Mouse (Mus musculus): Measurements from ENCODE around the gene Nae1. TPM values are rescaled to one million over a fixed set of nuclear protein-coding genes. Genes with fewer than 3 reads are reported as not detected.

Nae1 gene
- polyA plus RNA-seq, 1 experiment from 2014 or later: 111 TPM

DNA sequence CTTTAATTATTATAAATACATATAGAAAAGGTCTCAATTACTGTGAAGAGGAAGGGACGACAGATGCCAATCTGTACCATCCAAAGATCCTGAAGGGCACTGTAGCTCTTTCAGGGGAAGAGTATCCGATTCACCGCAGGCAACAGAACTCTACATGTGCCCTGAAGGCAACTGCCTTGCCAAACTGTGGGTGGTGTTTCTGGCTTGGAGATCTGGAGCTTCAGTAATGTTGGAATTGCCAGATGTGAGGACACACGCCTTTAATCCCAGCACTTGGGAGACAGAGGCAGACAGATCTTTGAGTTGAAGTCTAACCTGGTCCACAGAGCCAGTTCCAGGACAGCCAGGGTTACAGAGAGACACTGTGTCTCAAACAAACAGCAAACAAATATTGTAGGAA is 4.5 kb upstream of the Nae1 start:
- H3K27me3 ChIP-seq (ENCODE audit: control insufficient read depth, insufficient read depth, low read length): peaks cover 33% of the 10 kb centered on the region

DNA sequence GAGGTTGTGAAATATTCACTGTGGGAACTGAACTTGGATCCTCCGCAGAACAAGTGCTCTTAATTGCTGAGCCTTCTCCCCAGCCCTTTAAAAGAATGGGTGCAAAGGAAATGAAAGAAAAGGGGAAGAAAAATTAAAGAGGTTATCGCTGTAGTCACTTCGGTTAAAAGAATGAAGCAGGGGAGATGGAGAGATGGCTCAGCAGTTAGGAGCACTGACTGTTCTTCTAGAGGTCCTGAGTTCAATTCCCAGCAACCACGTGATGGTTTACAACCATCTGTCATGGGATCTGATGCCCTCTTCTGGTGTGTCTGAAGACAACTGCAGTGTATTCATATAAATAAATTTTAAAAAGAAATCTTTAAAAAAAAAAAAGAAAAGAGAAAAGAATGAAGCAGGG is 1.6 kb upstream of the Nae1 start:
- Histone ChIP-seq H3K27me3 (ENCODE audit: control insufficient read depth, insufficient read depth, low read length) (peaks cover 19% of the 10 kb centered on the region), H3K4me3 (ENCODE audit: low read depth, low read length) (no peak overlapping the region), H3K9ac (replicated peaks; ENCODE audit: low read depth, low read length) (no peak overlapping the region), H3K36me3 (ENCODE audit: control insufficient read depth, insufficient read depth, low read length) (no peaks in the 10 kb centered on the region; the same call in 1 of the 2 replicates), H3K27ac (ENCODE audit: low read length) (no peak overlapping the region), H3K4me2 (replicated peaks; ENCODE audit: low read depth, low read length) (peak overlapping the region; percentile 78; the same call in 1 of the 2 replicates), H3K9me3 (ENCODE audit: control insufficient read depth, low read depth, low read length) (no peaks in the 10 kb centered on the region), H3K4me1 (ENCODE audit: control insufficient read depth, insufficient read depth, low read length) (peaks cover 6% of the 10 kb centered on the region; the same call in 1 of the 2 replicates)
- WGBS: 82% methylated on average over 4 of the region's 4 CpGs
- ATAC-seq (ENCODE audit: insufficient number of reproducible peaks, insufficient read depth, low FRiP score, low read depth): no peak

More for the DNA sequence above, 4.5 kb upstream of the Nae1 start:
- Histone ChIP-seq H3K27ac (ENCODE audit: low read length) (no peak overlapping the region), H3K9me3 (ENCODE audit: control insufficient read depth, low read depth, low read length) (no peaks in the 10 kb centered on the region), H3K36me3 (ENCODE audit: control insufficient read depth, insufficient read depth, low read length) (no peaks in the 10 kb centered on the region), H3K4me1 (ENCODE audit: control insufficient read depth, insufficient read depth, low read length) (0 out of 2 replicates have a peak, but pooled peaks cover 4% of the 10 kb centered on the region), H3K4me3 (ENCODE audit: low read depth, low read length) (no peak overlapping the region), H3K4me2 (replicated peaks; ENCODE audit: low read depth, low read length) (no peak overlapping the region), H3K9ac (replicated peaks; ENCODE audit: low read depth, low read length) (no peak overlapping the region)
- ATAC-seq (ENCODE audit: insufficient number of reproducible peaks, insufficient read depth, low FRiP score, low read depth): no peak
- 87% methylated on average over 4 of the region's 4 CpGs for WGBS

DNA sequence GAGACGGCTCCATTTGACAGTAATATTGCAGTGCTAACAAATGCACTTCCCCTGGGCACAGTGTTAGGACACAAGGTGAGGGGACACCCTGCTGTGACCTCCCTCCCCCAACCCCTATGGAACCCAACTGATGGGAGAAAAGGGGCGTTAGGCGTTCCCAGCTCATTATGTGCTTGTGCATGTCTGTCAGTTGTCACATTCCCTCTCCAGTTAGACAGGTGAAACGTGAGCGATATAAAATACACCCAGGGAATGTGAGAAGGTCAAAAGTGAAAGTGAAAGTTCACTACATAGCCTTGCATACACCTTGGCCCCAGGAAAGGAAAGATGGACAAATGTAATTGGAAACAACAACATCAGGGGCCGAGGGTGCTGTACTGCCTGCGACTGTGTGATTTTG is 941 bp upstream of the Nae1 start:
- H3K27me3 ChIP-seq (ENCODE audit: control insufficient read depth, insufficient read depth, low read length): peaks cover 12% of the 10 kb centered on the region
- H3K4me2 ChIP-seq (replicated peaks; ENCODE audit: low read depth, low read length): peak overlapping the region; percentile 78
- no peak overlapping the region for H3K27ac ChIP-seq (ENCODE audit: low read length)
- H3K4me1 ChIP-seq (ENCODE audit: control insufficient read depth, insufficient read depth, low read length): peaks cover 5% of the 10 kb centered on the region; the same call in 1 of the 2 replicates
- no peak for ATAC-seq (ENCODE audit: insufficient number of reproducible peaks, insufficient read depth, low FRiP score, low read depth)
- H3K9me3 ChIP-seq (ENCODE audit: control insufficient read depth, low read depth, low read length): no peaks in the 10 kb centered on the region
- H3K36me3 ChIP-seq (ENCODE audit: control insufficient read depth, insufficient read depth, low read length): no peaks in the 10 kb centered on the region; the same call in 1 of the 2 replicates
- H3K9ac ChIP-seq (replicated peaks; ENCODE audit: low read depth, low read length): no peak overlapping the region
- peak overlapping the region; percentile 95; the same call in 1 of the 2 replicates for H3K4me3 ChIP-seq (ENCODE audit: low read depth, low read length)
- WGBS: 34% methylated on average over 7 of the region's 7 CpGs

DNA sequence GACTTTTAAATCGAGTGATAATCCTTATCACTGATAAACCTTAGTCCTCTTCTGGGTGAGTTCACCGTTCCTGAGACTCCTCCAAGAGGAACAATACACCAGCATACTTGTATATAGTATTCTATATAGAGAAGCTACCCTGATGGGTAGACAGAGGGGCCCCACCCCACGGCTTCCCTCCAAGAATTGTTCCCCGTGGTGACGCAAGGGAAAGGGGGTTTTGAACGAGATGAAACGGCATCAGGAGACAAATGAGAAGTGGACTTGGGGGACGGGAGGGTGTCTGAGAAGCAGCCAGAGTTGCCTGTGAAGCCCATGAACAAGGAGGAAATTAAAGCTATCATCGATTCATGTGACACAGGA is 323 bp upstream of the Nae1 start:
- no peak overlapping the region for H3K9ac ChIP-seq (replicated peaks; ENCODE audit: low read depth, low read length)
- peaks cover 5% of the 10 kb centered on the region; the same call in 1 of the 2 replicates for H3K4me1 ChIP-seq (ENCODE audit: control insufficient read depth, insufficient read depth, low read length)
- H3K4me2 ChIP-seq (replicated peaks; ENCODE audit: low read depth, low read length): peak overlapping the region; percentile 78
- H3K4me3 ChIP-seq (ENCODE audit: low read depth, low read length): peak overlapping the region; percentile 95
- peaks cover 6% of the 10 kb centered on the region for H3K27me3 ChIP-seq (ENCODE audit: control insufficient read depth, insufficient read depth, low read length)
- peaks cover 4% of the 10 kb centered on the region for H3K36me3 ChIP-seq (ENCODE audit: control insufficient read depth, insufficient read depth, low read length)
- no peak overlapping the region for H3K27ac ChIP-seq (ENCODE audit: low read length)
- no peaks in the 10 kb centered on the region for H3K9me3 ChIP-seq (ENCODE audit: control insufficient read depth, low read depth, low read length)
- ATAC-seq (ENCODE audit: insufficient number of reproducible peaks, insufficient read depth, low FRiP score, low read depth): peak; percentile 8; the same call in 1 of the 2 replicates
- WGBS: 14% methylated on average over 9 of the region's 9 CpGs

DNA sequence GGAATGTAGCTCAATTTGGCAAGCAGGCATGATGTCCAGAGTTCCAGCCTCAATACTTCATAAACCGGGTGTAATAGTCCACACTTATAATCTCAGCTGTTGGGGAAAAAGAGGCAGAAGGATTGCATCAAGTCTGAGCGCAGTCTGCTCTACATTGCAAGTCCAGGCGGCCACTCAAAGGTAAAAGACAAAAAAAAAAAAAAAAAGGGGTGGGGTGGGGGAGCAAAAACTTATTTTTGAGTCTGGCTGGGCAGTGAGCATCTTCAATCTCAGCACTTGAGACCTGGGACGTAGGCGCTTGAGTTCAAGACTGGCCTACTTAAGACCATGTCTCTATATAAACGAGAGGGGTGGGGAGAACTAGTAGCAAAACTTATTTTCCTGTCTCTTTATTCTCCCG is 886 bp downstream of the Nae1 start:
- H3K4me3 ChIP-seq (ENCODE audit: low read depth, low read length): peak overlapping the region; percentile 95
- ATAC-seq (ENCODE audit: insufficient number of reproducible peaks, insufficient read depth, low FRiP score, low read depth): no peak
- H3K27ac ChIP-seq (ENCODE audit: low read length): no peak overlapping the region; the same call in 1 of the 2 replicates
- peaks cover 8% of the 10 kb centered on the region for H3K36me3 ChIP-seq (ENCODE audit: control insufficient read depth, insufficient read depth, low read length)
- no peaks in the 10 kb centered on the region for H3K27me3 ChIP-seq (ENCODE audit: control insufficient read depth, insufficient read depth, low read length)
- peaks cover 5% of the 10 kb centered on the region; the same call in 1 of the 2 replicates for H3K4me1 ChIP-seq (ENCODE audit: control insufficient read depth, insufficient read depth, low read length)
- H3K4me2 ChIP-seq (replicated peaks; ENCODE audit: low read depth, low read length): peak overlapping the region; percentile 78
- H3K9me3 ChIP-seq (ENCODE audit: control insufficient read depth, low read depth, low read length): no peaks in the 10 kb centered on the region
- peak overlapping the region; percentile 86 for H3K9ac ChIP-seq (replicated peaks; ENCODE audit: low read depth, low read length)
- 16% methylated on average over 7 of the region's 7 CpGs for WGBS

DNA sequence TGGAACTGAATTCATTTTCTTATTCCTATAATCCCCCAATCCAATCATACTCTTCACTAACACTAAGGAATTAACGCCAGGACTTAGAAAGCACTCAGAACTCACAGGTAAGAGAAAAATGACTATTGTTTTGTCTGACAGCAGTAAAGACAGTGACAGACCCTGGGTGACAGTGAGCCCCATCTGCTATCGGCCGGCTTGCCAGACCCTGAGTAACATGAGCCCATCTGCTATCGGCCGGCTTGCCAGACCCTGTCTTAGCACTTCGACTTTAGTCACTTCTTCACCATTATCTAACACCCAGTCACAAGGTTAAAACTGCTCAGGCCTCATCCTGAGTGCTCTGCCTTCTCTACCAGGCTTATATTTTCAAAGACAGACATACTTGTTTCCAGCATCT is 4.8 kb downstream of the Nae1 start:
- no peaks in the 10 kb centered on the region for H3K27me3 ChIP-seq (ENCODE audit: control insufficient read depth, insufficient read depth, low read length)
- peaks cover 5% of the 10 kb centered on the region; the same call in 1 of the 2 replicates for H3K4me1 ChIP-seq (ENCODE audit: control insufficient read depth, insufficient read depth, low read length)
- H3K9me3 ChIP-seq (ENCODE audit: control insufficient read depth, low read depth, low read length): no peaks in the 10 kb centered on the region
- ATAC-seq (ENCODE audit: insufficient number of reproducible peaks, insufficient read depth, low FRiP score, low read depth): no peak
- no peak overlapping the region for H3K4me3 ChIP-seq (ENCODE audit: low read depth, low read length)
- WGBS: 85% methylated on average over 6 of the region's 6 CpGs
- H3K9ac ChIP-seq (replicated peaks; ENCODE audit: low read depth, low read length): no peak overlapping the region
- no peak overlapping the region for H3K4me2 ChIP-seq (replicated peaks; ENCODE audit: low read depth, low read length)
- H3K36me3 ChIP-seq (ENCODE audit: control insufficient read depth, insufficient read depth, low read length): peaks cover 17% of the 10 kb centered on the region
- no peak overlapping the region for H3K27ac ChIP-seq (ENCODE audit: low read length)

DNA sequence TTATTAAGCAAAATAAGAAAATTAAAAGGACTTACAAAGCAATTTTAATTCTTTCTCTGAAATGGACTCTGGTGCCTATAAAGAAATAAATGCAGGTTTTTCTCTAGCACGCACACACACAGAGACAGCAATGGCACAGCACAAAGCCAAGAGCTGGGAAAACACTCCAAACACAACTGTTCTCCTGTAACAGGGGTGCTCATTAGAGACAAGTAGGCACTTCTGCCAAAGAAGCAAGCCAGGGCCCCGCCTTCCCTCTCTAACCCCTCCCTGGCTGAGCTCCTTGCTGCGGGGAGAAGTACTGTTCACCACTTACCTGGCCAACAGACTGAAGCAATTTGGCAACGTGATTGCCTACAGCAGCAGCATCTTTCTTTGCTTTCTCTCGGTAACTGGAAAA is 16.6 kb downstream of the Nae1 start:
- no peaks in the 10 kb centered on the region for H3K9me3 ChIP-seq (ENCODE audit: control insufficient read depth, low read depth, low read length)
- no peaks in the 10 kb centered on the region for H3K27me3 ChIP-seq (ENCODE audit: control insufficient read depth, insufficient read depth, low read length)
- H3K4me1 ChIP-seq (ENCODE audit: control insufficient read depth, insufficient read depth, low read length): no peaks in the 10 kb centered on the region
- no peak overlapping the region for H3K27ac ChIP-seq (ENCODE audit: low read length)
- H3K36me3 ChIP-seq (ENCODE audit: control insufficient read depth, insufficient read depth, low read length): peaks cover 49% of the 10 kb centered on the region
- ATAC-seq (ENCODE audit: insufficient number of reproducible peaks, insufficient read depth, low FRiP score, low read depth): no peak
- no peak overlapping the region for H3K4me2 ChIP-seq (replicated peaks; ENCODE audit: low read depth, low read length)
- WGBS: 85% methylated on average over 5 of the region's 5 CpGs
- no peak overlapping the region for H3K9ac ChIP-seq (replicated peaks; ENCODE audit: low read depth, low read length)
- no peak overlapping the region for H3K4me3 ChIP-seq (ENCODE audit: low read depth, low read length)

DNA sequence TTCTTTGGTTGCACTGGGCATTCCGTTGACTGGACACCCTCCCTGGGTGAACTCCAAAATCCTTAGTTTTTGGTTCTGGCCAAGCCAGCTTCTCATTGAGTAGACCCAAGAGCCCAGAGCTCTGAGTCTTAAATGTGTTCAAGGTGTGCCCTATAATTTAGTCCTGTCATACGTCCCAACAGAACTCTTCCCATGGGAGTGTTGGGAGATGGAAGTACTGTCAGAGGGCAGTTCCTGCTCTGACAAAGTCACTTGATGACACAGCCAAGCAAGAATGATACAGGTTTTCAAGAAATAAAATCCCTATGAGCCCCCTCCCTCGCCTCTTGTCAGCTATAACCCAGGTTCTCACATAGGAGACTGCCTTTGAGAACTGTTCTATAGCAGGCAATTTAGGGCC is 24.3 kb downstream of the Nae1 start:
- Histone ChIP-seq H3K9ac (replicated peaks; ENCODE audit: low read depth, low read length) (no peak overlapping the region), H3K4me2 (replicated peaks; ENCODE audit: low read depth, low read length) (no peak overlapping the region), H3K27ac (ENCODE audit: low read length) (no peak overlapping the region), H3K4me3 (ENCODE audit: low read depth, low read length) (no peak overlapping the region), H3K9me3 (ENCODE audit: control insufficient read depth, low read depth, low read length) (no peaks in the 10 kb centered on the region), H3K4me1 (ENCODE audit: control insufficient read depth, insufficient read depth, low read length) (no peaks in the 10 kb centered on the region), H3K27me3 (ENCODE audit: control insufficient read depth, insufficient read depth, low read length) (no peaks in the 10 kb centered on the region), H3K36me3 (ENCODE audit: control insufficient read depth, insufficient read depth, low read length) (peaks cover 9% of the 10 kb centered on the region)
- 81% methylated on average over 3 of the region's 3 CpGs for WGBS
- no peak for ATAC-seq (ENCODE audit: insufficient number of reproducible peaks, insufficient read depth, low FRiP score, low read depth)
